Mouse (Mus musculus) adipose tissue, adult 10 weeks (tissue): Measurements from ENCODE around the gene Paqr6. TPM values are rescaled to one million over a fixed set of nuclear protein-coding genes. Genes with fewer than 3 reads are reported as not detected.

Experiments
- polyA plus RNA-seq: library from polyadenylated mRNA; stranded (reverse); fragments of 350-450 nt; fragmentation: Illumina TruSeq; extraction: RNeasy Lipid Tissue Mini Kit (QIAGEN cat#74804); gene quantifications from one replicate; pipeline ENCODE4 v1.2.3, GENCODE M21; 2014; ENCODE audit warnings: low read depth, low replicate concordance

Paqr6 gene
- polyA plus RNA-seq = 5.8 TPM

DNA sequence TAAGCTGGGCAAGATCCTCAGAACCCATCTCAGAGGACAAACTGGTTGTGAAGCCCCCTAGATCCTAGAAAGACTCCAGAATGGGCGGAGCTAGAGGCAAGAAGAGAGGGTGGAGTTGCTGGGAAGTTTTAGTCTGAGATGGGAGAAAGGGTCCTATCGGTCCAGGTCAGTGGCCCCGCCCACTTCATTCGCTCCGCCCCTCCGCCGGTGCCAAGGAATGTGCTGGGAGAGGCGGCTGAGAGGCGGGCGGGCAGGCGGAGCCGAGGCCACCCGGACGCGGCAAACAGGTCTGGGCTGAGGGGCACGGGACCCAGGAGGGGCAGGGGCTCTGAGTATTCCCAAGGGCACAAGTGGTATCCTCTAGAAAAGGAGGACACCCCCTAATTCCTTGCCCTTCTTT lies at the start of gene Paqr6:
Gene Paqr6 (plus strand): TSS at position 248 of the 400 bp plus-strand sequence.

DNA sequence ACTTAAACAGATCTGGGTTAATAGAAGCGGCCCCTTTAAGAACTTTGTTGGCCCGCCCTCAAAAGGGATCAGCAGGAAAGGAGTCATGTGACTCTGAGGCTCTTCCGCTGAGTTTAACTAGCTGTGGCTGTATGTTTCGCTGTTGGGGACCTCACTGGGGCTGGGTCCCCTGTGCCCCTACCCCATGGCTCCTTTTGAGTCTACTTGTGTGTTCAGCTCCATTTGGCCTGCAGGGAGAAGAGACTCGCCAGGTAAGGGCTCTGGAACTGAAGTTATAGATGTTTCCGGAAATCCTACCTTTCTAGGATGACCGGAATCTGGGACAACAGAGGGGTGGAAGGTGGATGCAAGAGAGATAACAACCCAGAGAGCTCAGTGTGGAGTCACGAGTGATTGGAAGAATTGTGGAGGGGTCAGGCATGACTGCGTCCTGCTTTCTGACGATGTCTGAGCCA lies 39.4 kb upstream of the Paqr6 start, which contains the start of gene Glmp:
Gene Glmp (plus strand): TSS at position 73 of the 455 bp plus-strand sequence.

DNA sequence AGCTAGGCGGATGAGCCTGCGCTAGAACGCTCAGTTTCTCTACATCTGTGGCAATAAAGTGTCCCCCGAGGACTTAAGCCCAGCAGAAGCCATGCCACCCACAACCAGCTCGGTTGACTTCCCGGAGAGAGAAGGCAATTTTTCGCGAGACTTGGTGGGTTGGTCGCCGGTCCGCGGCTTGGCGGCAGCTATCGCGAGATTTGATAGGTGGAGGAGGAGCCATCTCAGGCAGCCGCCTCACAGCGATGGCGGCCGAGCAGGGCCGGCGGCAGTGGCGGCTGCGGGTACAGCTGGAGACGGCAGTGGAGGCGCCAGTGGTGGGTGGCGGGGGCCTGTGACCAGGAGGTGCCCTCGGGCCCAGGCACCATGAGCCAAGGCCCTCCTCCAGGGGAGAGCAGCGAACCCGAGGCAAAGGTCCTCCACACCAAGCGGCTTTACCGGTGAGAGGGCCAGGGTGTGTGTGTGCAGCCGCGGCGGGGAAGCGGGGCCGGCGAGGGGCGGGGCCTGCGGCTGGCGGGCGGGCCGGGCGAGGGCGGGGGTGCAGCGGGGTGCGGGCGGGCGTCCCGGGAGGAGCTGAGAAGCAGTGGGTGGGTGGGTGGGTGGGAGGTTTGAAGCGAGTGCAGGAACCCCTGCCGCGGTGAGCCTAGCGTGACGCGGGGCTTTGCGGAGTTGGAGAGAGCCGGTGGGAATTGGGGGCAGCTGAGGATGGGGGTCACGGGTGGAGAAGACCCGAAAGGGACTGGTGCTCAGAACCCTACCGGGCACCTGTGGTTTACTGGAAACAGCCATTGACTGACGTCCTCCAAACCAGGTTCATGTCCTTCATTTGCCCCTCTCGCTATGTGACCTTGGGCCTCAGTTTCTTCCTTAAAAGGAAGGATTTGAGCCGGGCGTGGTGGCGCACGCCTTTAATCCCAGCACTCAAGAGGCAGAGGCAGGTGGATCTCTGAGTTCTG lies 28.0 kb upstream of the Paqr6 start, which contains the start of the genes Tmem79 and Smg5:
Gene Tmem79 (minus strand): TSS at position 91 of the 956 bp plus-strand sequence.
Gene Smg5 (plus strand): TSS at position 203 of the 956 bp plus-strand sequence.

GRCm38 (mm10) chr3:88372643-88373042 lies 8.3 kb downstream of the Paqr6 start, which contains the start of gene Bglap3:
Gene Bglap3, minus strand, starts transcription at chr3:88372743.

DNA sequence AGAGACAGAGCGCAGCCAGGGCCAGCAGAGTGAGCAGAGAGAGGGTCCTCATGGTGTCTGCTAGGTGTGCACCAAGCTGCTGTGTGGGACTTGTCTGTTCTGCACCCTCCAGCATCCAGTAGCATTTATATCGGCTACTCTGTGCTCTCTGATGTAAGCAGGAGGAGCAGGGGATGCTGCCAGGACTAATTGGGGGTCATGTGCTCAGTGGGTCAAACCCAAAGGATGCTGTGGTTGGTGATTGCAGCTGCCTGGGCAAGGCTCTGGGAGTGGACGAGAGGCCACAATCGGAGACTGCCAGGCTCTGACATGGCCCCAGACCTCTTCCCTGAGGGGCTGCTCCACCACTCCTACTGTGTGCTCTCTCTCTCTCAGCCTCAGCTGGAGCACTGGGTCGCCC lies 14.2 kb downstream of the Paqr6 start, which contains the start of gene Bglap2:
Gene Bglap2 (minus strand): TSS at position 101 of the 400 bp plus-strand sequence.

GRCm38 (mm10) chr3:88384364-88384763 lies 20.0 kb downstream of the Paqr6 start, which contains the start of gene Bglap:
Gene Bglap, minus strand, starts transcription at chr3:88384464.

GRCm38 (mm10) chr3:88409741-88410644 lies 45.6 kb downstream of the Paqr6 start, which contains the start of gene Pmf1:
Gene Pmf1, minus strand, starts transcription at chr3:88410331.

Other genes with a start within 250 kb of the Paqr6 start
- 35.4 TPM for gene Mef2d, start 222.2 kb upstream of the Paqr6 start, polyA plus RNA-seq
- gene Rhbg, start 109.9 kb upstream of the Paqr6 start, polyA plus RNA-seq = 18.7 TPM
- 1.2 TPM for gene Gm38392, start 77.4 kb upstream of the Paqr6 start, polyA plus RNA-seq
- gene Tsacc, start 67.6 kb upstream of the Paqr6 start, polyA plus RNA-seq = 19.4 TPM
- gene Cct3, start 67.5 kb upstream of the Paqr6 start, polyA plus RNA-seq = 122 TPM
- 227 TPM for gene Glmp, start 39.6 kb upstream of the Paqr6 start, polyA plus RNA-seq
- 7.7 TPM for gene Tmem79, start 28.4 kb upstream of the Paqr6 start, polyA plus RNA-seq
- 42.6 TPM for gene Smg5, start 28.3 kb upstream of the Paqr6 start, polyA plus RNA-seq
- gene Bglap3, start 8.2 kb downstream of the Paqr6 start, polyA plus RNA-seq = 173 TPM
- not detected for gene Bglap2, start 14.1 kb downstream of the Paqr6 start, polyA plus RNA-seq
- gene Bglap, start 19.9 kb downstream of the Paqr6 start, polyA plus RNA-seq = not detected
- 17.2 TPM for gene Pmf1, start 45.7 kb downstream of the Paqr6 start, polyA plus RNA-seq
- gene Slc25a44, start 60.6 kb downstream of the Paqr6 start, polyA plus RNA-seq = 29.8 TPM
- 101 TPM for gene Sema4a, start 96.6 kb downstream of the Paqr6 start, polyA plus RNA-seq
- gene Lmna, start 145.4 kb downstream of the Paqr6 start, polyA plus RNA-seq = 75.5 TPM
- 2.9 TPM for gene Mex3a, start 167.8 kb downstream of the Paqr6 start, polyA plus RNA-seq
- 66.8 TPM for gene Rab25, start 183.7 kb downstream of the Paqr6 start, polyA plus RNA-seq
- 161 TPM for gene Lamtor2, start 188.5 kb downstream of the Paqr6 start, polyA plus RNA-seq
- 51.1 TPM for gene Ubqln4, start 189.2 kb downstream of the Paqr6 start, polyA plus RNA-seq
- 239 TPM for gene Ssr2, start 211.3 kb downstream of the Paqr6 start, polyA plus RNA-seq
- gene Arhgef2, start 241.4 kb downstream of the Paqr6 start, polyA plus RNA-seq = 39.9 TPM